Mouse (Mus musculus) hindbrain, embryonic 13.5 days (tissue): ENCODE results near the gene Cwf19l1. TPM values are rescaled to one million over a fixed set of nuclear protein-coding genes. Genes with fewer than 3 reads are reported as not detected.
"Not testable (repeated sequence)": the region's sequence is repeated elsewhere in the genome, so short reads cannot be mapped to it uniquely, and the experiment has no call there.

Experiments used
- ATAC-seq: fragments of 200-750 bp; cut with Nextera tagmentation; 2 replicates; pipeline ENCODE4 v1.8.0; 2017; ENCODE audit warnings: moderate TSS enrichment; ENCODE audit not compliant: low FRiP score
- H3K27ac ChIP-seq: fragments of 300-500 bp; sonication (generic); 2 replicates; pipeline ENCODE4 v1.5.1; 2015; ENCODE audit warnings: inconsistent platforms, mild to moderate bottlenecking, moderate library complexity
- H3K27me3 ChIP-seq: fragments of 300-500 bp; sonication (generic); 2 replicates; pipeline ENCODE4 v1.6.1; 2015; ENCODE audit warnings: mild to moderate bottlenecking, inconsistent platforms
- H3K36me3 ChIP-seq: fragments of 300-500 bp; sonication (generic); 2 replicates; pipeline ENCODE4 v1.6.1; 2015; ENCODE audit warnings: mild to moderate bottlenecking, inconsistent platforms
- H3K4me1 ChIP-seq: fragments of 300-500 bp; sonication (generic); replicated peaks from 2 replicates; pipeline ENCODE4 v1.6.1; 2015; ENCODE audit warnings: inconsistent platforms
- H3K4me2 ChIP-seq: fragments of 300-500 bp; sonication (generic); 2 replicates; pipeline ENCODE4 v1.6.1; 2015; ENCODE audit warnings: inconsistent platforms, mild to moderate bottlenecking, moderate library complexity
- H3K4me3 ChIP-seq: fragments of 300-500 bp; sonication (generic); 2 replicates; pipeline ENCODE4 v1.5.1; 2015; ENCODE audit warnings: mild to moderate bottlenecking, inconsistent platforms
- H3K9ac ChIP-seq: fragments of 300-500 bp; sonication (generic); 2 replicates; pipeline ENCODE4 v1.6.1; 2015; ENCODE audit warnings: mild to moderate bottlenecking, inconsistent platforms
- H3K9me3 ChIP-seq: fragments of 300-500 bp; sonication (generic); 2 replicates; pipeline ENCODE4 v1.6.1; 2016; ENCODE audit warnings: inconsistent platforms
- WGBS: fragments of 180-500 bp; shearing (Covaris S2); methylation state at CpG from one replicate; pipeline ENCODE4 v1.1.7; 2015; 5-methylcytosine and 5-hydroxymethylcytosine counted together
- polyA plus RNA-seq: library from polyadenylated mRNA; unstranded; fragments of >200 nt; fragmentation: Nextera tagmentation; extraction: Ambion mirVana; gene quantifications from 2 replicates; pipeline ENCODE4 v1.2.1, GENCODE M21; 2015

Cwf19l1 gene
- polyA plus RNA-seq, 1 experiment from 2014 or later: 32.3 TPM

DNA sequence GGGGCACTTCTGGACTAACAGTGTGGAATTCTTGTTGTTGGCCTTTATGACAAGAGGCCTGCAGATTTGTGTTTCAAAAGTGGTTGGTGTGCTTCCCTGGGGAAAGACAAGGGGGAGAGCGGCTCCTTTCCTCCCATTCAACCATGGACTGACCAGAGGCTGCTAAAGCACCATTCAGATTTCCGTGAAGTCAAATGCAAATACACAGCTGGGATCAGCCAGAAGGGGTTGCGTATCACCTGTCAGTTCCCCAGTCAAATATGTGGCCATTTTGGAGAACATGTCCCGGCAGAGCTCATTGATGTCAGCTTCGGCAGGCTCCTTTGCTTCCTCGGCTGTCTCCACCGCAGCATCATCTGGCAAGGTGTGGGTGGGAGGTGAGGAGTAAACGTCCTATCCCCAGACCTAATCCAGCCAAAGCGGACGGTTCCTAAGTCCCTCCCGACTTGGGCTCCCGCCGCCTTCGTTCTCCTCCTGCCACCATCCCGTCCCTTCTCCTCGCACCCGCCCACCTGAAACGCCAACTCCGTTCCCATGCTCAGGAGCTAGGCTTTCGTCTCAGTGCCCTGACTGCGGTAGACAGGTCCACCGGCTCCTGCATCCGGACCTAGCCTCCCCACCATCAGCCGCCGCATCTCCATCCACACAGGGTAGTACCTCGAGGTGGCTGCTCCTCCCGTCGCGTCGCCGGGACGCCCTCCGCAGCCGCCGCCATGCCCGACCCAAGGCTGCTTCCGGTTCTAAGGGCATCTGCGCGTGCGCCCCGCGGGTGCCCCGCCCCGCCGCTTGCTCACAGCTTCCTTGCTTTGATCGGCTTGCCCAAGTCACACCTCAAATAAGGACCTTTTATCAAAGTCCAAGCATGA, 10.3 kb upstream of the Cwf19l1 start, which contains the start of gene Bloc1s2:
Bloc1s2 (minus strand) TSS at position 745 of the 866 bp plus-strand sequence.
- Histone ChIP-seq H3K36me3 (peaks cover 36% of the 10 kb centered on the region), H3K4me2 (peak within 1 kb of the TSS; percentile 86), H3K4me3 (peak within 1 kb of the TSS; percentile 73), H3K27ac (peak within 1 kb of the TSS; percentile 82), H3K9ac (peak within 1 kb of the TSS; percentile 84), H3K9me3 (no peaks in the 10 kb centered on the region), H3K4me1 (peaks cover 21% of the 10 kb centered on the region), H3K27me3 (peaks cover 22% of the 10 kb centered on the region)
- ATAC-seq: peak; percentile 95
- WGBS: 4% methylated on average over 46 of the region's 46 CpGs

DNA sequence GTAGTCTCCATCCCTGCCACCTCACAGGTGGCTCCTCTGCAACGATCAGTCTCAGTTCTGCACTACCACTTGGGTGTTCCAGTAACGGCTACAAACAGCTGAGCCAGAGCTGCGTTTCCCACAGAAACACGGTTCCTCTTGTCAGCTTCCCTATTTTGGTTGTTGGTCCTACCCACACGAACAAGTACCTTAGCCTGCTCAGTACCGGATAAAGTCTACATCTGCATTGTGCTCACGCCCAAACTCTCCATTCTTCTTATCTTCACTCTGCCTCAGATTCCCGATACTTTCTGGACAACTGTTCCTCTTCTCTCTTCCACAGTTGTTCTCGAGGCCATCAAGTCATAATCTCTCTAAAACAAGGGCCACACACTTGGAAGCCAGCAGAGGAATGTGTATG, 8.7 kb upstream of the Cwf19l1 start:
- Histone ChIP-seq H3K4me3 (no peak overlapping the region), H3K27ac (no peak overlapping the region), H3K4me1 (peaks cover 21% of the 10 kb centered on the region), H3K9ac (no peak overlapping the region), H3K36me3 (peaks cover 49% of the 10 kb centered on the region), H3K27me3 (peaks cover 13% of the 10 kb centered on the region), H3K4me2 (no peak overlapping the region), H3K9me3 (no peaks in the 10 kb centered on the region)
- no peak for ATAC-seq
- WGBS: 92% methylated on average over 9 of the region's 9 CpGs

DNA sequence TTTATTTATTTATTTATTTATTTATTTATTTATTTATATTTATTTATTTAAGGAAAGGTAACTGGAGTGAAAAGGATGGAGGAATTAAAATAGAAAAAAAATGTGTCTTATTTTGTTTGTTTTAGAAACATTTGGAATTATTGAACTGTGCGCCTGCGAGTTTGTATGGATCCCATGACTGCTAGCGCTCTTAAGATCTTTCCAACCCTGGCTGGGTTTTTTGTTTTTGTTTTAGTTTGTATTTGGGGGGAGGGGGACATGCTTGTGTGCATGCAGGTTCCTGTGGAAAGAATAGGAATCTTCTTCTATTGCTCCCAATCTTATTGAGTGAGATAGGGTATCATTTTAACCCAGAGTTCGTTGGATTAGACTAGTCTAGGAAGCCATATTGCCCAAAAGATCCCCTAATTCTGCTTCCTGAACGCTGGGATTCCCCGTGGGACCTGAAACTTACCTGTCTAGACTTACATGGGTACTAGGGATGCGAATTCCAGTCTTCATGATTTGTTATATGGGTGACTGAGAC, 347 bp upstream of the Cwf19l1 start:
- H3K4me2 ChIP-seq: peak overlapping the region; percentile 49
- H3K27ac ChIP-seq: peak overlapping the region; percentile 25; the same call in 1 of the 2 replicates
- H3K9me3 ChIP-seq: no peaks in the 10 kb centered on the region
- H3K4me1 ChIP-seq: peaks cover 9% of the 10 kb centered on the region
- H3K9ac ChIP-seq: peak overlapping the region; percentile 26; the same call in 1 of the 2 replicates
- WGBS: 29% methylated on average over 7 of the region's 7 CpGs
- peaks cover 41% of the 10 kb centered on the region for H3K36me3 ChIP-seq
- ATAC-seq: peak; percentile 51; the same call in 1 of the 2 replicates
- H3K4me3 ChIP-seq: peak overlapping the region; percentile 58
- H3K27me3 ChIP-seq: no peaks in the 10 kb centered on the region

DNA sequence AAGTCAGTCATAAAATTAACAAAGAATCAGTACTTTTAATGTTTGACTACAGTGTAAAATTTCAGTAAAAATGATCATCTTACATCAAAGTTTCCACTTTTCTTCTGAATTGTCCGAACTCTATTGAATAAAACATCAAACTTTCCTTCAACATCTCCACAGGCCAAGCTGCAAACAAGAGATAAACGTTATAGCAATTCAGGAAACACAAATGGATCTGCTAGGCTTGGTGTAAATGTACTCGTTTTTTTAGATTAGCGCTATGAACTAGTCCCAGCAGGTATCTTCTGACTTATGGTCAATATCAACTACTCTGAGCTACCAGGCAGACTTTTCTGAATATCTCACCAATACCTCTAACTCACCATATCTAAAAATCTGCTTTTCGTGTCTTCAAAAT, 2.8 kb downstream of the Cwf19l1 start:
- Histone ChIP-seq H3K27ac (no peak overlapping the region), H3K27me3 (no peaks in the 10 kb centered on the region), H3K9me3 (no peaks in the 10 kb centered on the region), H3K4me1 (peaks cover 9% of the 10 kb centered on the region), H3K36me3 (peaks cover 44% of the 10 kb centered on the region), H3K4me3 (no peak overlapping the region), H3K4me2 (no peak overlapping the region), H3K9ac (no peak overlapping the region)
- WGBS: 93% methylated on average over 5 of the region's 5 CpGs
- ATAC-seq: no peak

DNA sequence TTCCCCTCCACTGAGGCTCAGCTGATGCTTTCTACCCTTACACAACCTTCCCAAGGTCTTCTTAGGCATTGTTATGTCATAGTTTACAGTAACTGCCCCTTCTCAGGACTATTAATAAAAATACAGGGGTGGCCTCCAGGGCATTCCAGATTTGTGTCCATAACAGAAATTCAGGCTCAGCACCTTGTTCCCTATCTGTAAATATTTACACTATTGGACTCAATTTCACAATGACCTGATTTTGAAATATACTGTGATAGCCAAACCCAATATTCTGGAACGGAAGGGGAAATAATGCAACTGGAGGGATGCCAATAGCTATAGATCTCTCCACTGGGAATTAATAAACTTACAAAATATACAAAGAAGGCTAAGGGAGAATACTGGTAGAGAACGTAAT, 7.1 kb downstream of the Cwf19l1 start:
- H3K4me2 ChIP-seq: no peak overlapping the region
- H3K27ac ChIP-seq: no peak overlapping the region
- H3K9me3 ChIP-seq: no peaks in the 10 kb centered on the region
- H3K4me1 ChIP-seq: no peaks in the 10 kb centered on the region
- no peak overlapping the region for H3K4me3 ChIP-seq
- no peaks in the 10 kb centered on the region for H3K27me3 ChIP-seq
- 94% methylated on average over 2 of the region's 2 CpGs for WGBS
- no peak for ATAC-seq
- H3K9ac ChIP-seq: no peak overlapping the region
- H3K36me3 ChIP-seq: peaks cover 76% of the 10 kb centered on the region

DNA sequence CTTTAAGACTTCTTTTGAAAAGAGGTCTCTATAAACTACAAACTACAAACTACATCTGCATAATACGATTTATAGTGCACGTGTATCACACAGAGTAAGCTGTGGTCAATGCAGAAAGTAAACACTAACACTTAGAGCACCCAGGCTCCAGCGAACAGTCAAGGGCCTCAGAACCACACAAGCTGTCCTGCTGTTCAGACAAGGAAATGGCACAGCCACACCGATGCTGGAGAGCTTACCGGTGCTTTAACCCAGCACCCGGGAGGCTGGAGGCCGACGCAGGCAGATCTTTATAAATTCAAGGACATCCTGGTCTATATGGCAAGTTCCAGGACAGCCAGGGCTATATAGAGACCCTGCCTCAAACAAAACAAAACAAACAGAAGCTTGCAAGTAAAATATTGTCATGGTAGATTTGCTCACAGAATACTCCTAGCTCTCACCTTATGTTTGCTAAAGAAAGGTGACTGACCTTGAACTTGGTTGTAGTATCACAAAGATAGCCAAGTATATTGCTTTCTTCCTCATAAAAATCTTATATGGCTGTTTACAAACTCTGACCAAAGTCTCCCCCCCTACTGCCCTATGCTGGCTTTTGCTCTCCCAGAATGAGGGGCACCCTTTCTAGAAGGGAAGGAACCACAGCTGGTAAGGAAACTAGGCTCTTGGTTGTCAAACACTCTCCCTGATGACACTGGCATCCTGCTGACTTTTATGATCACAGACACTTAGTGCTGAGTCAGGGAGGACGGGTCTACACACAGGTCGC, 7.8 kb downstream of the Cwf19l1 start:
- no peak for ATAC-seq
- H3K9me3 ChIP-seq: no peaks in the 10 kb centered on the region
- no peaks in the 10 kb centered on the region for H3K27me3 ChIP-seq
- H3K36me3 ChIP-seq: peaks cover 83% of the 10 kb centered on the region
- 96% methylated on average over 10 of the region's 10 CpGs for WGBS
- H3K4me2 ChIP-seq: no peak overlapping the region
- no peaks in the 10 kb centered on the region for H3K4me1 ChIP-seq
- H3K27ac ChIP-seq: no peak overlapping the region
- H3K4me3 ChIP-seq: no peak overlapping the region
- no peak overlapping the region for H3K9ac ChIP-seq

DNA sequence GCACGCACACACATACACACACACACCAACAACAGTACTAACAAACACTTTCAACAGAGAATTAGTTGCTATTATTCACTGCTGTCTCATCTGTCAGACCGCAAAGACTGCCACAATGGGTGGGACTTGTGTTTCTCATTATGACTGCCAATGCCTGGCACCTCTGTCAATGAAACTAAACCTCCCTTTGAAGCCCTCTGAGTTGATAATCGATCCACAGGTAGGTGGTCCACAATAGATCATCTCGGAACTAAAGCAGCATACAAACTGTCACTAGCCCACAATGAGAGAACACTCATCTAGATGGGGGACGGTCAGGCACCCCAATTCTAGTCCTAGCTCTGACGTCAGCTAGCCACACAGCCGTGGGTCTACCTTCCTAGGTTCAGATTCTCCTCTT, 14.5 kb downstream of the Cwf19l1 start:
- no peaks in the 10 kb centered on the region for H3K9me3 ChIP-seq
- no peaks in the 10 kb centered on the region for H3K4me1 ChIP-seq
- peaks cover 88% of the 10 kb centered on the region for H3K36me3 ChIP-seq
- WGBS: 89% methylated on average over 7 of the region's 7 CpGs
- H3K27me3 ChIP-seq: no peaks in the 10 kb centered on the region
- no peak overlapping the region for H3K4me3 ChIP-seq
- no peak for ATAC-seq
- H3K27ac ChIP-seq: no peak overlapping the region
- no peak overlapping the region for H3K4me2 ChIP-seq
- H3K9ac ChIP-seq: no peak overlapping the region

DNA sequence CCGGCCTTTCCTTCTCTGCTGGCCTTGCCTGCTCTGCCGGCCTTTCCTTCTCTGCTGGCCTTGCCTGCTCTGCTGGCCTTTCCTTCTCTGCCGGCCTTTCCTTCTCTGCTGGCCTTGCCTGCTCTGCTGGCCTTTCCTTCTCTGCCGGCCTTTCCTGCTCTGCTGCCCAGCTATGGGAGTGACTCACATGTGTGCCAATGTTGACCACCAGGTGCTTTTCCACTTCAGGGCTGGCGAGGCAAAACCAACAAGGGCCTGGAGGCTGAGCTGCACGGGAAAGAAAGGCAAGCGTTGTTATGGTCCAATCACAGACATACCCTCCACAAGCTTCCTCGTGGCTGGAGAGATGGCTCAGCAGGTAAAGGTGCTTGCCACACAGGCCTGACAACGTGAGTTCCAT, 15.0 kb downstream of the Cwf19l1 start:
- H3K4me2 ChIP-seq, ATAC-seq, H3K4me1 ChIP-seq, H3K4me3 ChIP-seq, H3K9me3 ChIP-seq, H3K27me3 ChIP-seq, H3K9ac ChIP-seq, H3K27ac ChIP-seq: not testable (repeated sequence)
- WGBS: 91% methylated on average over 8 of the region's 9 CpGs
- peaks cover 91% of the 10 kb centered on the region for H3K36me3 ChIP-seq

DNA sequence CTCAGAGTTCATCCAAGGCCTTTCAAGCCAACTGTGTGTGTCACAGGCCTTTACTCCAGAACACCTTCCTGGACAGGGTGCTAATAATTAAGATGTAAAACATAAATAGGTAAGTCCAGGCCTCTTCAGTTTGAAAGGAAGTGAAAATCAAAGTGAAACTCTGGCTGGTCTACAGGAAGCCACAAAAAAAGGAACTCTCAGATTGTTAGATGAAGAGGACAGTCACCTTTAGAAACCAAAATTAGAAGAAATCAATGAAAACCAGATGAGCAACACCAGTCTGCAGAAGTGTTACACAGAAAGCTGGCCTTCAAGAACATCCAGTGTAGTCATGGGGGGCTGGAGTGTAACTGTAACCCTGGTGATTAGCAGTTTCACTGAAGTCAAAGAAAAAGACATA, 17.9 kb downstream of the Cwf19l1 start:
- ATAC-seq: no peak

DNA sequence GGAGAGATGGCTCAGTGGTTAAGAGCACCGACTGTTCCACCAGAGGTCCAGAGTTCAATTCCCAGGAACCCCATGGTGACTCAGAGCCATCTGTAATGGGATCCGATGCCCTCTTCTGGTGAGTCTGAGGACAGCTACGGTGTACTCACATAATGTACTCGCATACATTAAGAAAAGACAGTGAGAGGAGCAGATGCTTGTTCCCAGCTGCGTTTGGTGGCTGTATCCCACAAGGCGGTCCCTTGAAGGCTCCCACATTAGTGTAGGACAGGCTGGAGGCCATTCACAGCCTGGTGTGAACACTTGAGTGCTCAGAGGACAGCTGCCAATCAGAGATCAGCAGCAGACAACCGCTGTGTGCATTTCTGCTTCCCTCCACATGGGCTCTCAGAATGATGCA, 24.0 kb downstream of the Cwf19l1 start:
- Histone ChIP-seq H3K9ac (no peak overlapping the region), H3K27me3 (no peaks in the 10 kb centered on the region), H3K36me3 (peaks cover 64% of the 10 kb centered on the region), H3K9me3 (no peaks in the 10 kb centered on the region), H3K27ac (no peak overlapping the region), H3K4me2 (no peak overlapping the region), H3K4me1 (peaks cover 9% of the 10 kb centered on the region), H3K4me3 (no peak overlapping the region)
- no peak for ATAC-seq
- 53% methylated on average over 7 of the region's 7 CpGs for WGBS

More for the DNA sequence above, 17.9 kb downstream of the Cwf19l1 start:
- Histone ChIP-seq H3K9ac (no peak overlapping the region), H3K4me3 (no peak overlapping the region), H3K27ac (no peak overlapping the region), H3K4me1 (no peaks in the 10 kb centered on the region), H3K27me3 (no peaks in the 10 kb centered on the region), H3K4me2 (no peak overlapping the region), H3K9me3 (no peaks in the 10 kb centered on the region), H3K36me3 (peaks cover 86% of the 10 kb centered on the region)

DNA sequence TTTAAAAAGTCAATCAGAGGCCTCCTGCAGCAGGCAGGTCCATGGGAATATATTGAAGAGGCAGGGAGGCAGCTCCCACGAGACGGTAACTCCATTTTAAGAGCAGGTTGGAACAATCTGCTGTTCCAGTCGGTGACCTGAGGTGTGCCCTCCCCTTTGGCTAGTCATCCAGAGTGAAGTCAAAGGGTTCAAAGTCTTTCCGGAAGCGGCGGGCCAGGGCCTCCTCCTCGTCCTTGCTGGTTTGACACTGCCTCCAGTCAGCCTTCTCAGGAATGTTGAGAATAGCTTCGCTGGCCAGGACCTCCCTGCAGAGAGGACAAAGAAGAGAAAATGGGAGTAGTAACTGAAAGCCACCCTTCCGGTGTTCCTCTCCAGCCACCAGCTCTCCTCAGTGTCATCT, 25.3 kb downstream of the Cwf19l1 start:
- peaks cover 22% of the 10 kb centered on the region for H3K4me1 ChIP-seq
- H3K36me3 ChIP-seq: peaks cover 56% of the 10 kb centered on the region
- no peak overlapping the region for H3K4me3 ChIP-seq
- no peak overlapping the region for H3K4me2 ChIP-seq
- WGBS: 91% methylated on average over 9 of the region's 9 CpGs
- no peak overlapping the region for H3K27ac ChIP-seq
- no peaks in the 10 kb centered on the region for H3K9me3 ChIP-seq
- no peaks in the 10 kb centered on the region for H3K27me3 ChIP-seq
- H3K9ac ChIP-seq: no peak overlapping the region
- no peak for ATAC-seq

DNA sequence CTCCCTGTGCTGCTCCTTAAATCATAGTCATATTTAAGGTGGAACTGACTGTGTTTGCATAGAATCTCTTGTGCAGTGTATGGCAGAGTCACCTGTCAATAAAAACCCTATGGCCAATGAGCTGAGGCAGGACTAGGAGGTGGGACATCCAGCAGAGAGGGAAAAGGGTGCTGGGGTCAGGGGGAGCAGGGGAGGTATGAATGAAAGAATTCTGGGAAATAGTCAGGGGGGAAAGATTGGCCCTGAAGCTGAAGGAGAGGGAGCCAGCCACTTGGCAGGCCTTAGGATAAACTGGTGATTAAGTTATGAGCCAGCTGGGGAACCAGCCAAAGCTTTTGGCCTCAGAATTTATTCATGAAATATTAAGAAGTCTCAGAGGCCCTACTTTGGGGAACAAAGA, 26.7 kb downstream of the Cwf19l1 start:
- Histone ChIP-seq H3K36me3 (peaks cover 44% of the 10 kb centered on the region), H3K4me2 (no peak overlapping the region), H3K4me1 (peaks cover 31% of the 10 kb centered on the region), H3K9me3 (no peaks in the 10 kb centered on the region), H3K4me3 (no peak overlapping the region), H3K27ac (no peak overlapping the region), H3K9ac (no peak overlapping the region; the same call in 1 of the 2 replicates), H3K27me3 (no peaks in the 10 kb centered on the region)
- ATAC-seq: no peak
